Mouse (Mus musculus) embryo, embryonic 11.5 days (tissue): ENCODE results near the gene Mlxip.

ENCODE experiments used
- DNase-seq: peaks from one replicate; pipeline ENCODE4 v3.0.0-alpha.2; 2012; ENCODE audit warnings: low read depth, low spot score

Mlxip gene

GRCm38 (mm10) chr5:123381968-123382367 lies 12.6 kb upstream of the Mlxip start:
- DNase-seq: no peak

GRCm38 (mm10) chr5:123382686-123383085 lies 11.9 kb upstream of the Mlxip start:
- no peak for DNase-seq

GRCm38 (mm10) chr5:123388452-123388851 lies 6.1 kb upstream of the Mlxip start:
- DNase-seq: no peak

GRCm38 (mm10) chr5:123390536-123391441 lies 3.8 kb upstream of the Mlxip start:
- DNase-seq: no peak

- DNase-seq: no peak
Observed at GRCm38 (mm10) chr5:123391442-123391809, 3.2 kb upstream of the Mlxip start.

- DNase-seq: no peak
Observed at GRCm38 (mm10) chr5:123393786-123394302, 754 bp upstream of the Mlxip start.

- no peak for DNase-seq
Observed at GRCm38 (mm10) chr5:123394957-123395881, 621 bp downstream of the Mlxip start.

- no peak for DNase-seq
Observed at GRCm38 (mm10) chr5:123396901-123397464, 2.4 kb downstream of the Mlxip start.

GRCm38 (mm10) chr5:123397786-123398185 lies 3.2 kb downstream of the Mlxip start:
- DNase-seq: no peak

GRCm38 (mm10) chr5:123398856-123399498 lies 4.4 kb downstream of the Mlxip start:
- DNase-seq: no peak

GRCm38 (mm10) chr5:123404480-123404879 lies 9.9 kb downstream of the Mlxip start:
- DNase-seq: no peak

- no peak for DNase-seq
Observed at GRCm38 (mm10) chr5:123406952-123407351, 12.4 kb downstream of the Mlxip start.

GRCm38 (mm10) chr5:123408176-123408575 lies 13.6 kb downstream of the Mlxip start:
- DNase-seq: no peak

GRCm38 (mm10) chr5:123412193-123412592 lies 17.6 kb downstream of the Mlxip start:
- DNase-seq: no peak

GRCm38 (mm10) chr5:123413866-123414363 lies 19.3 kb downstream of the Mlxip start:
- no peak for DNase-seq

- no peak for DNase-seq
Observed at GRCm38 (mm10) chr5:123416149-123416548, 21.6 kb downstream of the Mlxip start.

- DNase-seq: no peak
Observed at GRCm38 (mm10) chr5:123416566-123417518, 22.2 kb downstream of the Mlxip start.

- DNase-seq: no peak
Observed at GRCm38 (mm10) chr5:123423885-123424284, 29.3 kb downstream of the Mlxip start.

GRCm38 (mm10) chr5:123427556-123427955 lies 33.0 kb downstream of the Mlxip start:
- no peak for DNase-seq
